Mouse (Mus musculus) cerebellum, postnatal 14 days (tissue): ENCODE measurements at regions not wholly inside any gene's neighbourhood (a gene's known extent, or its start where the extent isn't known, plus 50 kb on each side); places are given as distances from the start of the nearest gene placed in this dataset.
A peak's percentile ranks its signal among the peaks of the same experiment; 100 is the strongest.

Experiments used
- DNase-seq, 2 experiments: peaks; one replicate each; pipeline ENCODE4 v3.0.0; 2021; ENCODE audit warnings: mixed read lengths in 2 of 2

DNA sequence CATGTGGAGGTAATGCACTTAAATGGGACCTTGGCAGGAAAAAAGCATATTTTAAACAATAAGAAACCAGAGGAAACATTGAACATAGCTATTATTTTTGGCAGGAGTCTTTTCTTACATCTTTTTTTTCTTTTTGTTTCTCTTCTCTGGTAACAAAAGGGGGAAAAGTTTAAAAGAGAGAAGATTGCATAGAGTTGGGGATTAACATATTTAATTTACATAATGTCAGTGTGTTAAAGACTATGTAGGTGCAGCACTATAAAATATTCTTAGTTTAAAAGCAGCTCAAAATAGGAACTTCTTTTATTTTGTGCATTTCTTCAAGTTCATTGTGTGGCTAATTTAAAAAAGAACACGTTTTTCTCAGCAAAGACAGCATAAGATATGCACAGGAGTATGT, 1087.5 kb downstream of the Cdh11 start:
- DNase-seq = no peak

DNA sequence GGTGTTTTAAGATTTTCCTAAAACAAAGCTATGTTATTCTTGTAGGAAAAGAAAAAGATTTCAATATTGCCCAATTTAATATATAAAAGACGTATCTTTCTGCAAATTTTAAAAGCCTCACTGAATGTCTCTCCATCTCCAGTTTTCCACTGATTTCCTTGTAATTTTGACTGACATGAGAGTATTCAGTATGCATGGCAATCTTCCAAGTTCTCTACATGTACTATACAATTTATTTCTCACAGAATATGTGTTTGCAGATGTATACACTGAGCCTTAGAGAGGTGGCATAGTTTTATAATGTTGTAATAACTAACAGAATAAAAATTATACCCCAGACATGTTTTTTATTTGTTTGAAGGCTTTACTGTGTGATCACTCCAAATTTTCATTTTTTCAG, 1094.5 kb downstream of the Cdh11 start:
- DNase-seq = no peak

- DNase-seq = no peak
These were observed 1116.5 kb downstream of the Cdh11 start for GRCm38 (mm10) chr8:101668921-101669320.

- no peak for DNase-seq
These were observed 1122.6 kb downstream of the Cdh11 start for GRCm38 (mm10) chr8:101662874-101663273.

DNA sequence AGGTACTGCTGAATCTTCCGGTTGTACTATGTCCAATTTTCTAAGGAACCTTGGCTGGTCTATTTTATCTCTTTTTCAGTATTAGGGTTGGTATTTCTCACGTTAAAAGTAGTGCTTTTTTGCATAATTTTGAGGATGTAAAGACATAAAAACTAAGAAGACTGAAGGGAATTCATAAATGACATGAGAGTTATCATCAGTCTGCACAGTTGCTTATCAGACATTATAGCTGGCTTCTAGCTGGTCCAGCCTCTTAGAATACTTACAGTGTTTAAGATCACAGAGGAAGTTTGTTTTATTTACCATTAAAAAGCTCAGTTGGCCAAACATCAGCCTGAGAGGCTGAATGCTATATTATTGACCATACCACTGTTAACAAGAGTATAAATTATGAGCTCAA, 1130.2 kb downstream of the Cdh11 start:
- DNase-seq = no peak

DNA sequence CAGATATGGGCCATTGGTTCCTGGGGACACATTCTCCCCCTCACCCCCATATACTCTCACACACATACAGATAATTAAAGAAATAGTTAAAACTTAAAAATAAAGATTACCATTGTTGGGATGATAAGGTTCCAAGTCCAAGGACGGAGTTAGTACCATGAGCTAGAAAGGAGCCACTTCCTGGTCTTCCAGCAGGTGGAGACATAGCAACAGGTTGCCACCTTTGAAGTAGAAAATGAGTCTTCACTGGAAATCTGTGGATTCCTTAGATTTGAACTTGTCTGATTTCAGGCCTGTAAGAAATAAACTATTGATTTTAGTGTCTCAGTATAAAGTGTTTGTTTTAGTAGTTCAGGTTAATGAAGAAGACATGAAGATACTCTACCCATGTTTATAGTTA, 1156.6 kb downstream of the Cdh11 start:
- DNase-seq = peak in 1 of 2 experiments; percentile 6

GRCm38 (mm10) chr8:101621941-101622340, 1163.5 kb downstream of the Cdh11 start:
- DNase-seq = peak; percentile 35 to 59

DNA sequence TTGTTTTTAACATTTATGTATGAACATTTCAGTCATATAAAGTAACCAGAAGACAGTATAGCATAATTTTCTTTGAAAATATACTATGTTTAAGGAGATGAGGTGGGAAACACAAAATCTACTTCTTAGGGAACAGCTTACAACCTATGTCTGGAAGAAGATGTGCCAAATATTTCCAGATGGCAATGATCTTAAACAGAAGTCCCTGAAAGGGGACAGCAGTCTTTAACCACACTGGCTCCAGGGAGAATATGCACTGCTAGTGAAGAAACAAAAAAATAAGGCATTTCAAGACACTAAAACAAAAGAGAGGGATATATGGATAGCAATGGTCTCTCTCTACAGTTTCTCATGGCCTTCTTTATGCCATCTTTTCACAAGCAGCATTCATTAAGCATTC, 1194.3 kb downstream of the Cdh11 start:
- no peak for DNase-seq

DNA sequence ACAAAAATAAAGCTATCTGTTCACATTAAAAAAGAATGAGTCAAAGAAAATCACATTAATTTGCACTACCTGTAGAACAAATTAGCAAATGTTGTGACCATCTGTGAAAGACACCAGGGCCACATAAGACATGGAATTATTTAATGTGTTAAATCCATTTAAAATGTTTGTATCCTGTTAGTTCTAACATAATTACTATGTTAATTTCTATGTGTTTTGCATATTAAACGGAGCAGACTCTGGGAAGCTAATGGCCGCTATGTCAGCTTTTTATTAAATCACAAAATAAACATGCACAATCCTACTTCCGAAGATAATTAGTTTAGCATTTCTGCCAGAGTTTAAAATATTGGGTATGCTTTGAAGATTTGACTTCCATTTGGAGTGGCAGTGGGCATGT, 1194.8 kb downstream of the Cdh11 start:
- DNase-seq = no peak

DNA sequence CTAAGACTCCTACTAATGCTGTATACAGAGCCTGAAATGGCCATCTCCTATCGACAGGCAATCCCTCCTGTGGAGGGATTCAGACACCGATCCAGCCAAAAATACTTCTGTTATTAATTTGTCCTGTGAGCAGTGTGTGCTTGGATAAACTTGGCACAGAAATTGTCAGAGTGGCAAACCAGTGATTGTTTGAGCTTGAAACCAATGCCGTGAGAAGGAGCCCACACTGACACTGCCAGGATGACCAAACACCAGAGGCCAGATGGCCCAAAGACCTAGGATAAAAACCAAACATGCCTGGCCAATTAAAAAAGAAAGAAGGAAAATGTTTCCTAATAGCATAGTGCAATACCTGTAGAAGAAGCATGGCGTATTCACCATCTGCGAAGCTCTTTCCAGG, 1221.0 kb downstream of the Cdh11 start:
- peak; percentile 12 to 52 for DNase-seq

DNA sequence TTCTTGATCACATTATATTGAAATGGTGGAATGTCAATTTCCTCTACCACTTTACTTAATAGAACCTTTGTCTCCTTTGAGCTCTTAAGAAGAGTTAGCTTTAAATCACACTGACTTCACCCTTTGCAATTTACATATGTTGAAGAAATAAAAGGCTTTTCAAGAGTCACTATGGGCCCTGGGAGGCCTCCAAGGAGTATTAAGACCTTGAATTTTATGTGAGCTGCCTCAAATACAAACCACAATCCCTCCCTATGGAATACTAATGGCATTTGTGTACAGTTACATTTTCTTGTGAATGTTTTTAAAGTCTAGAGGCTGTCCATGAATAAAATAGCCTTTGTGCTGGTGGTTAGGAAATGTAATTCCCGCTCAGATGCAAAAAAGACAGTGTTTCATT, 1262.7 kb downstream of the Cdh11 start:
- DNase-seq = no peak

DNA sequence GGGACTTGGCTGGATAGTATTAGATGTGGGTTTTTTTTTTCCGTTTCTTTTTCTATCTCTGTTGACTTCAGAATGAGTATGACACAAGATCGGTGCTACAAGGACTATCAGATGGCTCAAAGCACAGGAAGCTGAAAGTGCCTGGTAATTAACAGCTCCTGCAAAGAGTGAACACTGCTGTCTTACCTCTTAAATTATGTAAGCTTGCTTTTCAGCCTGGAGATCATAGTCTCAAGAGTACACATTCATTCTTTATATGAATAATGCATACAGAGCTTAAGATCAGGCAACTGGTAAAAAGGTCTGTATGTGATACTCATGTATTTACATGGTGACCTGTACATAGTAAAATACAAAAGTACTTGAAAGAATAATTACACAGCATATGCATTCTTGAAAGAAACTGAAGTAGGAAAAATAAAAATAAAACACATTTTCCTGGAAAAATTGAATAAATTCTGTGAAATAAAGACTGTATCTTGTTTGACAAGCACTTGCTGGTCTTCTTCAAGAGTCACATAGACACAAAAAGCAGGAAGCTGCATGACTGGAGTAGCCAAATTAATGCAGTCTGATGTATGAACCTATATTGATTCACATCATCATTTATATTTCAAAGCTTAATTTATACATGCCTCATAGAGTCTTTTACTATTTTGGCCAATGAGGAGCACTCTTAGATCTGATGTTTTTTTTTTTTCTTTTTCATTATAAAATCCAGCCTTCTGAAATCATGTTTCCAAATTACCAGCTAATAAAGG, 1306.7 kb downstream of the Cdh11 start:
- DNase-seq = no peak

GRCm38 (mm10) chr8:101466363-101466762, 1319.1 kb downstream of the Cdh11 start:
- no peak for DNase-seq

GRCm38 (mm10) chr8:101462515-101462914, 1322.9 kb downstream of the Cdh11 start:
- peak; percentile 89 to 96 for DNase-seq

- DNase-seq = no peak
These were observed 1340.7 kb downstream of the Cdh11 start for GRCm38 (mm10) chr8:101444730-101445129.

GRCm38 (mm10) chr8:101442563-101442962, 1342.9 kb downstream of the Cdh11 start:
- DNase-seq = no peak

- DNase-seq = peak; percentile 64 to 70
These were observed 1349.8 kb downstream of the Cdh11 start for GRCm38 (mm10) chr8:101435691-101436090.
